Mouse (Mus musculus) embryo, embryonic 11.5 days (tissue): Measurements from ENCODE around the gene Gabrg3.
A peak's percentile ranks its signal among the peaks of the same experiment; 100 is the strongest.

Experiments
- DNase-seq: peaks from one replicate; pipeline ENCODE4 v3.0.0-alpha.2; 2012; ENCODE audit warnings: low read depth, low spot score

Gabrg3 gene

GRCm38 (mm10) chr7:57386517-57387340 lies at the start of gene Gabrg3:
Gene Gabrg3, minus strand, starts transcription at chr7:57387188.
- no peak for DNase-seq

DNA sequence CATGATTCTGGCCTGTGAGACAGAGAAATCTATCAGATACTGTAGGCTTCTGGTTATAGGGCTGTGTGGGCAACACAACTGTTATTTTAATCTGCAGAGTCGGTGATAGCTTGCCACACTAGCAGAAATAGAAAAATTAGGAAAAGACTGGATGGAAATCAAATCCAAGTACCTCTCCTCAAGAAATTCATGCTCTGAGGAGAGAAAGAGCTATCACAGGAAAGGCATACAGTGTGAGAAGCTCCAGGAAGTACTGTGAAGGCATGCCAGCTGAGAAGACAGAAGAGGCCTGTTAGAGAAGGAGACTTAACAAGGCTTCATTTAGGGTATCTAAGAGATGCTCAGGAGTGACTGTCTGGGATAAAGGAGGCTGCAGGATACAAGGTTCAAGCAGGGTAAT lies 35.7 kb upstream of the Gabrg3 start:
- DNase-seq, result no peak

DNA sequence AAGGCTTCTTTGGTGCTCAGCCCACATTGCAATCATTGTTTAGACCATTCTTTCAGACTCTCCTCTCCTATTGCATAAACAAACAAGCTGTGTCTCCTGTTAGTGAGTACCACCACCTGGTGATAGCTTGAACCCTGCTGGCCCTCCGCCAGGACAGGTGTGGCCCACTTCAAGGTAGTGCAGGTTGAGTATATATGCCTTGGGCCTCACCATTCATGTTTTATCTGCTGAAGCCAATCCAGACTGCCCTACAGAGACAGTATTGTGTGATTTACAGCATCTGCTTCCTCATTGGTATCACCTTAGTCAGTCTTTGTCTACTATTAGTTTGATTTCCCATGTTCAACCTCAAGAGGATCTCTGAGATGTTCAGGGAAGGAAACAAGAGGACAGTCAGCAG lies 34.1 kb upstream of the Gabrg3 start:
- no peak for DNase-seq

- DNase-seq, result no peak
Observed at GRCm38 (mm10) chr7:57419392-57419791, 32.4 kb upstream of the Gabrg3 start, which contains the start of gene Gabrb3. Gene Gabrb3, plus strand, starts transcription at chr7:57419692.

DNA sequence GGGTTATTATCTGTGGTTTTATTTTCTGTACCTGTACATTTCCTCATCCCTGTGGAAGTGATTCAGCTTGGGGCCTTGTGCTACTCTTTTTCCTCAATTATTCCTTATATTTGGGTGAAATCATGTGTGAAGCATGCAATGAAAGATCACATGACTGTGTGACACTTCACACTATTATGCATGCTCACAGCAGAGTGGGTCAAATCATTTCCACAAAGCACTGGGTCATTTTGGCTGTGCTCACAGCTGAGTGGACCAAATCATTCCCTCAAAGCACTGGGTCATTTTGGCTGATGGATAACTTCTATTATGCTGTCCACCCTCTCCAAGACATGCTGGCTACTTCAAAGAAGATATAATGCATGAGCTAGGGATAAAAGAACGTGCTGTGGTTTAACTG lies 25.9 kb upstream of the Gabrg3 start:
- no peak for DNase-seq

- DNase-seq, result no peak
Observed at GRCm38 (mm10) chr7:57411163-57411562, 24.2 kb upstream of the Gabrg3 start.

GRCm38 (mm10) chr7:57393551-57393950 lies 6.6 kb upstream of the Gabrg3 start:
- DNase-seq, result no peak

DNA sequence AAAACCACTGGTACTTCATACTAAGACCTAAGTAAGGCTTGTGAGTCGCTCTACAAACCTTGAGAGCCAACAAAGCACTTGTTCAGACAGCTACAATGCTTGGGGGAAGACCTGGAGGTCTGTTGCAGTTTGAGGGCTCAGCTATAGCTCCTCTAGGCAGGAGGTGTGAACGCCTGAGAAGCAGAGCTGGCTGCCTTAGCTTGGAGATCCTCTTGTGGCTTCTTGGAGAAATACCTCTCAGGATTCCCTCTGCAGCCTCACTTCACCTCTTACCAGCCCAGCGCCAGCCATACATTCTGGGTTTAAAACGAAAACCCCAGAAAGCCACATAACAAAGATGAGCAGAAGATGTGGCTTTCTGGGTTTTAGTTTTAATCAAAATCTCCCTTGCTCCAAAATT lies 3.1 kb upstream of the Gabrg3 start:
- no peak for DNase-seq

GRCm38 (mm10) chr7:57387341-57387654 lies 310 bp upstream of the Gabrg3 start:
- no peak for DNase-seq

- DNase-seq, result peak; percentile 36
Observed at GRCm38 (mm10) chr7:57384112-57384511, 2.9 kb downstream of the Gabrg3 start.

GRCm38 (mm10) chr7:57366013-57366390 lies 21.0 kb downstream of the Gabrg3 start:
- DNase-seq, result no peak

- no peak for DNase-seq
Observed at GRCm38 (mm10) chr7:57365134-57366012, 21.6 kb downstream of the Gabrg3 start.

DNA sequence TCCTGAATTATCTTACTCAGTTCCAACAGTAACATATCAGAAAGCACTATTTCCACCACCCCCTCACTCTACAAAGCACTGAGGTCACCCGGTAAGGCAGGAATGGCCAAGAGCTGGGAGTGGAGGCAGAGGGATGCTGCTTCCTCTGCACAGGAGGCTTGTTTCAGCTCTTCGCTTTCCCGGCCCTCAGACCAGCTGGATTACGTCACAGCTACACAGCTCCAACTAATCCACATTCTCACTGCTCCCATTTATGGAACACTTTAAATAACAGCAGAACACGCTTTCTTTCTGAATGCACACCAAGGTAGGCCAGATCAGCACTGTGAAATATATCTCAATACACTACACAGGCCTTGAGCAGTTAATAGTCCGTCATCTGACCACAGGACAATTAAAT lies 23.2 kb downstream of the Gabrg3 start:
- DNase-seq, result no peak

DNA sequence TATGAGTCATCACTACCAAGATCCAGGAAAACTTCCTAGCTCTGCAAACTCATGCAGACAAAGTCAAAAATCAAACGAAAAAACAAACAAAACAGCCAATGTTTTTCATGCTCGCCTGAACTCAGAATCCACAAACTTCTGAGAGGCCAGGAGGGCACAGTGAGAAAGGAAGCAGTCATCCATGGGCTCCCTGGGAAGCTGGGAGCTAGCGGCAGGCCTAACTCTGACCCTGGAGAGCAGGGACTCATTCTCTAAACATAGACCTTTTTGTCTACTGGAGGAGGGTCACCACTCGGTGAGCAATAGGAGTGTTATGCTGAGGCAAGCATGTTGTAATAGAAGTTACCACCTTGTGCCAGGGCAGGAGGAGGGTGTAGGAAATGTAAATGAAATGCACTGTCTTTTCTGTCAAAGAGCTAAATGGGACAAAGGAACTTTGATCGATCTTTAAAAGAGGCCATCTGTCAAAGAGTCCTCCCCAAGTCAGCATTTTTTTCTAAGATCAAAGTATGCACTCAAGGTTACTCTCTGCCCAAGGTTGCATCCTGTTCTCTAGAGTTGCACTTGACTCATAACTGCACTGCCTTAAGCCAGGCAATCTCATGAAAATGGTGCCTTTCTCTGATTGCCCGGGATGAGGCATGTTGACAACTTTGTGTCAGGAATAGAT lies 29.0 kb downstream of the Gabrg3 start:
- DNase-seq, result no peak

GRCm38 (mm10) chr7:57356565-57357301 lies 30.3 kb downstream of the Gabrg3 start:
- no peak for DNase-seq

DNA sequence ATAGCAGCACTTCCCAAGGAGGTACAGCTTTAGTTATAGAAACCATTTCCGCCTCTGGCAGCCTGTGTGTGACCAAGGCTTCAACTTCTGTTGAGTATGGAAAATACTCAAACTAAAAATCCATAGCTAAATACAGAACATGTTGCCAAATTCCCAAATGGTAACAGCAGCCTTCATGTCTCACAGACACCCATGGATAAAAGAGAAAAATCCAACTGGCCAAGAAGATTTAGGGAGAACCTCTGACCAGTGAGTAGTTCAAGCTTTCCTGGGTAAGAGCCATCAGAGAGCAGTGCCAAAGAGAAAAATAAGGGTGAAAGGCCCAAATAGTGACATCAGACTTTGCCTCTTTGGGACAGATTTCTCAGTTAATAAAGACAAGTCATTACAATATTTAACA lies 38.2 kb downstream of the Gabrg3 start:
- no peak for DNase-seq

DNA sequence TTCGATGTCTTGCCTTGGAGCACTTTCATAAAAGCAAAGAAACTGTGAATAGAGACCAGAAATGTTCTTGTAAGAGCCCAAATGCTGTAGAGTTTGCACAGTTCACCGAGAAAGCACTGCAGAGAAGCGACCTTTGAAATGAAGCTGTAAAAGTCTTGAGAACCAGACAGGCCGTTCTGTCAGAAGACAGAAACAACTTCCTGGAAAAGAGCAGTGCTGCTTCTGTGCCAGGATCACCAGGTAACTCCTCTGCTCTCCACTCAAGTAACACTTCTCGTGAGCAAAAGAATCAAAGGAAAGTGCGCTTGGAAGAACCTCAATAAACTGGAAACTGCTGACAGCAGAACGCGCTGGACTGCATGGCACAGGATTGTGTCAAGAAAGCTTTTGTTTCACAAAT lies 45.1 kb downstream of the Gabrg3 start:
- no peak for DNase-seq

GRCm38 (mm10) chr7:57331211-57331610 lies 55.8 kb downstream of the Gabrg3 start:
- no peak for DNase-seq

DNA sequence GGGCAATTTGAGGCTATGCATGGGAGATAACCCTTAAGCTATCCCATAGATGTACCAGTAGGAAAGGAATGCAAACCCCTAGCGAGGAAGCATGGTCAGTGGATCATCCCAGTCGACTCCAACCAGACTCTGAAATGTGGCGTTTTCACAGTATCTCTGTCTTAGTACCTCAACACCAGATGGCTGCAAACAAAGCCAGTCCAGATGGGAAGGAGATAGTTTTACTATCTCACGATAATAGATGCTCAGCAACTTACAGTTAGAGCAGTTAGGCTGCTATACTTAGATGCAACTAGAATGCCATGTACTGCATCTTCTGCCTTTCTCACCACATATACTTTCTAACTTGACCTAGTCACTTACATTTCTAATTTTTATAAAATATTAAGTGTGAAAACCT lies 56.7 kb downstream of the Gabrg3 start:
- no peak for DNase-seq

DNA sequence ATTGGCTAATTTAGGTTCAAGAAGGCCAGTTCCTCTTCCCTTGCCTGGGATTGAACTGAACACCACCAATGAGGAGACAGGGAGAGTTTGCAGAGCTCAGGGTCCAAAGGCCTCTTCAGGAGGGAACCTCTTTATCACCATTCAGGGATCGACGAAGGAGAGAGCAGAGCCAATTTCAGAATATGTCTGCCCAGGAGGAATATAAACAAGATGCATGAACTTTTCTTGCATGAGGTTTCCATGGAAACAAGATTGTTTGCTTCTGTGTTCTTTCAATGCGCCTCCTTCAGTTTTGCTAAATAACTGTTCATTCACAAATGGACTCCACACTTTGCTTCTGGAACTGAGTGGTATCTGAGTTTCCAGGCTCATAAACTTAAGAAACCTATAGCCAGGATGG lies 62.5 kb downstream of the Gabrg3 start:
- DNase-seq, result no peak

DNA sequence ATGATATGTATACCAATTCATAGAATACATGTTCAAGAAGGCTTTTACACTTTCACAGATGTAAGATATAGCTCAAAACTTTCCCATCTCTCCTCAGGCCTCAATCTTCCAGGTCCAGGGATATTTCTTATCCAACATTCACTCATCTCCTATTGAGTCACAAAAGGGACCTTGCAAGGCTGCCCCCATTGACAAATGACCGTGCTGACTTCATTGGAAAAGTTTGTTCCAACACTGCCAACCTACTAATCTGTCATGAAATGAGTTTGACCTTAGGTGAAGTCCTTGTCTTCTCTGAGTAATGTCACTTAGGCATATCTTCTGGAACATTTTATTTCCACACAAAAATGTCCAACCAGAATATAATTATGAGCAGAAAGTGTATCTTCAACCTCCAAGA lies 64.9 kb downstream of the Gabrg3 start:
- no peak for DNase-seq

GRCm38 (mm10) chr7:57314971-57315370 lies 72.0 kb downstream of the Gabrg3 start:
- no peak for DNase-seq
